Mouse (Mus musculus) ES-Bruce4 (cell line): ENCODE results near the gene Smpd2.
A peak's percentile ranks its signal among the peaks of the same experiment; 100 is the strongest.

Source experiments
- CTCF ChIP-seq: IDR thresholded peaks from one replicate; pipeline ENCODE4 v1.8.1; 2011; ENCODE audit warnings: low read depth, low read length
- POLR2A ChIP-seq: IDR thresholded peaks from one replicate; pipeline ENCODE4 v1.8.1; 2011; ENCODE audit warnings: low read length; ENCODE audit not compliant: insufficient read depth

GRCm38 (mm10) chr10:41509160-41509559 lies 19.0 kb upstream of the Smpd2 start:
- TF ChIP-seq CTCF (peak; percentile 32), POLR2A (no peak)
